Comparison of ENCODE assay signal across 12 mouse cellular contexts in the genomic region with DNA sequence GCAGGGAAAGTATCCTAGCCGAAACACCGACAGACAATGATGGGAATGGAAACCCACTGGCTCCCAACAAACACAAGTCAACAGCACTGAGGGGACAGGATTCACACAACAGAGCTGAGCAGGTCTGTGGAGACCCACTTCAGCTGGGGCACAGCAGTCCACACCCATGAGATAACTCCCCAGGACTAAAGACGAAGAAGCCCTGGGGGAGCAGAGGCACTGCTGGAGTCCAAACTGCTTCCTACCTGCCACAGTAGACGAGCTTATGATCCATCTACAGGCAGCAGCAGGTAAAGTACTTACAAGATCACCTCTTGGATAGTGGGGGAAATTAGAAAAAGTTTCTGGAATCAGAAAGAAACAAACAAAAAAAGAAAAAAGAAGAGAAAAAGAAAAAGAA. TPM values are rescaled to one million over a fixed set of nuclear protein-coding genes. Genes with fewer than 3 reads are reported as not detected.
DNase-seq lines count a peak whose midpoint lies in the region; ATAC-seq and TF ChIP-seq lines count a peak whose summit lies in the region.
"Had no signal": no experiment of that assay in that cellular context is flagged by ENCODE, and none has a peak within 500 bp of the region (broad histone marks: within the 10 kb centered on the region; RNA-seq: fewer than 3 reads in every experiment).

No protein-coding gene starts in this region.

- peaks cover 28% of the 10 kb centered on the region for H3K36me3 ChIP-seq in liver, embryonic 15.5 days (replicated peaks)
- no peaks in the 10 kb centered on the region; the same call in 1 of the 2 replicates for H3K36me3 ChIP-seq in forebrain, embryonic 10.5 days (replicated peaks)
- H3K36me3 ChIP-seq: limb, embryonic 15.5 days had no signal

- DNase-seq in layer of hippocampus, adult 2 months (ENCODE audit: low spot score in 2 of 2), result no peak
- DNase-seq in layer of hippocampus, postnatal 10 days (ENCODE audit: low spot score in 2 of 2), result no peak
- DNase-seq in kidney, adult 9 months, result peak; percentile 54
- no peak for DNase-seq in forebrain, embryonic 10.5 days (ENCODE audit: extremely low spot score, low spot score)
- no peak for DNase-seq in right cerebral cortex, postnatal 4 days
- no peak for DNase-seq in lung, postnatal 36 days
- DNase-seq: cerebellum, postnatal 25 days; heart, postnatal 36 days had no signal

- H3K27ac ChIP-seq in layer of hippocampus, adult 2 months, result peak overlapping the region; percentile 39; the same call in 1 of the 2 replicates
- peak overlapping the region; percentile 86 for H3K27ac ChIP-seq in brown adipose tissue, adult 24 weeks (replicated peaks; ENCODE audit: low read depth, low read length)
- peak overlapping the region; percentile 51; the same call in 1 of the 2 replicates for H3K27ac ChIP-seq in liver, embryonic 15.5 days (replicated peaks)
- H3K27ac ChIP-seq in forebrain, embryonic 10.5 days, result no peak overlapping the region
- H3K27ac ChIP-seq: limb, embryonic 15.5 days; midbrain, embryonic 13.5 days had no signal

- ATAC-seq in liver, embryonic 15.5 days (ENCODE audit: insufficient read depth), result no peak
- ATAC-seq: midbrain, embryonic 13.5 days had no signal

- no peak for TF ChIP-seq CTCF in layer of hippocampus, adult 2 months (conservative IDR thresholded peaks at IDR 0.05)

- H3K4me3 ChIP-seq in layer of hippocampus, adult 2 months, result no peak overlapping the region
- H3K4me3 ChIP-seq in brown adipose tissue, adult 24 weeks (ENCODE audit: insufficient read depth, low read depth, low read length), result no peak overlapping the region
- no peak overlapping the region for H3K4me3 ChIP-seq in liver, embryonic 15.5 days (replicated peaks)
- H3K4me3 ChIP-seq in forebrain, embryonic 10.5 days, result no peak overlapping the region
- H3K4me3 ChIP-seq: limb, embryonic 15.5 days; midbrain, embryonic 13.5 days had no signal

- no peaks in the 10 kb centered on the region for H3K9me3 ChIP-seq in liver, embryonic 15.5 days (replicated peaks)
- H3K9me3 ChIP-seq in forebrain, embryonic 10.5 days, result no peaks in the 10 kb centered on the region
- H3K9me3 ChIP-seq: limb, embryonic 15.5 days; midbrain, embryonic 13.5 days had no signal

- H3K4me1 ChIP-seq in brown adipose tissue, adult 24 weeks (ENCODE audit: control insufficient read depth, insufficient read depth, insufficient read length, low read length), result peaks cover 30% of the 10 kb centered on the region
- H3K4me1 ChIP-seq in liver, embryonic 15.5 days (replicated peaks), result peaks cover 23% of the 10 kb centered on the region
- peaks cover 19% of the 10 kb centered on the region for H3K4me1 ChIP-seq in forebrain, embryonic 10.5 days

- H3K4me2 ChIP-seq in liver, embryonic 15.5 days, result no peak overlapping the region
- H3K4me2 ChIP-seq: limb, embryonic 15.5 days; midbrain, embryonic 13.5 days had no signal

- 62% methylated on average over 4 of the region's 4 CpGs for WGBS in liver, embryonic 15.5 days (ENCODE audit: insufficient replicate concordance)
- 67% methylated on average over 4 of the region's 4 CpGs for WGBS in forebrain, embryonic 10.5 days

- no peak overlapping the region for H3K9ac ChIP-seq in liver, embryonic 15.5 days
- H3K9ac ChIP-seq: limb, embryonic 15.5 days; midbrain, embryonic 13.5 days had no signal

- H3K27me3 ChIP-seq in liver, embryonic 15.5 days, result no peaks in the 10 kb centered on the region
- no peaks in the 10 kb centered on the region for H3K27me3 ChIP-seq in forebrain, embryonic 10.5 days (ENCODE audit: poor library complexity, severe bottlenecking)
- H3K27me3 ChIP-seq: limb, embryonic 15.5 days; midbrain, embryonic 13.5 days had no signal

RNA-seq across cellular contexts. Expression of a gene that starts 16.7 kb away (rescaled TPM):
- 1 to 10 TPM; 1.7 to 1.9 TPM for total RNA-seq in layer of hippocampus, adult 2 months (2021)
- 1 to 10 TPM; 1.8 TPM for total RNA-seq in layer of hippocampus, postnatal 10 days (2021)
- 15.0 and 19.7 TPM in 2 replicates for polyA plus RNA-seq in brown adipose tissue, adult 24 weeks (2012; ENCODE audit: insufficient read depth, insufficient read length, missing spikeins)
- 4.8 and 4.9 TPM in 2 replicates for polyA plus RNA-seq in liver, embryonic 15.5 days (2015; fragmentation: Nextera tagmentation; extraction: Ambion mirVana)
- polyA plus RNA-seq in forebrain, embryonic 10.5 days (2016; fragmentation: Nextera tagmentation; extraction: Ambion mirVana), result 16.0 and 16.1 TPM in 2 replicates
